Mouse (Mus musculus): Measurements from ENCODE around the gene Osbpl6.

GRCm38 (mm10) chr2:76511281-76511721, 105.0 kb downstream of the Osbpl6 start:
- TF ChIP-seq CTCF (IDR thresholded peaks at IDR 0.05; ENCODE audit: insufficient read depth, low read length) (no peak), POLR2A (IDR thresholded peaks at IDR 0.05; ENCODE audit: borderline replicate concordance, extremely low read depth, low read depth, low read length) (no peak)
